Mouse (Mus musculus) limb, embryonic 11.5 days (tissue): ENCODE results near the gene Fam178b. TPM values are rescaled to one million over a fixed set of nuclear protein-coding genes. Genes with fewer than 3 reads are reported as not detected.

Experiments
- ATAC-seq: fragments of 200-750 bp; cut with Nextera tagmentation; 2 replicates; pipeline ENCODE4 v1.8.0; 2017; ENCODE audit warnings: low read depth; ENCODE audit not compliant: insufficient number of reproducible peaks, low FRiP score, low TSS enrichment
- DNase-seq: peaks from one replicate; pipeline ENCODE4 v3.0.0-alpha.2; 2015; ENCODE audit warnings: low spot score
- H3K27ac ChIP-seq: fragments of 300-500 bp; sonication (generic); replicated peaks from 2 replicates; pipeline ENCODE4 v1.5.1; 2014; ENCODE audit warnings: low read depth, mild to moderate bottlenecking, low read length
- H3K27me3 ChIP-seq: fragments of 300-500 bp; sonication (generic); 2 replicates; pipeline ENCODE4 v1.6.1; 2014; ENCODE audit warnings: mild to moderate bottlenecking, low read length, mixed read lengths; ENCODE audit not compliant: control insufficient read depth, insufficient read depth
- H3K36me3 ChIP-seq: fragments of 300-500 bp; sonication (generic); 2 replicates; pipeline ENCODE4 v1.6.1; 2014; ENCODE audit warnings: mild to moderate bottlenecking, low read length, moderate library complexity, mixed read lengths; ENCODE audit not compliant: control insufficient read depth, insufficient read depth
- H3K4me1 ChIP-seq: fragments of 300-500 bp; sonication (generic); 2 replicates; pipeline ENCODE4 v1.6.1; 2014; ENCODE audit warnings: low read length, mixed read lengths; ENCODE audit not compliant: control insufficient read depth, insufficient read depth
- H3K4me2 ChIP-seq: fragments of 300-500 bp; sonication (generic); 2 replicates; pipeline ENCODE4 v1.6.1; 2014; ENCODE audit warnings: low read depth, mild to moderate bottlenecking, moderate library complexity; ENCODE audit not compliant: severe bottlenecking
- H3K4me3 ChIP-seq: fragments of 300-500 bp; sonication (generic); 2 replicates; pipeline ENCODE4 v1.5.1; 2014; ENCODE audit warnings: low read depth, low read length
- H3K9ac ChIP-seq: fragments of 300-500 bp; sonication (generic); 2 replicates; pipeline ENCODE4 v1.6.1; 2014; ENCODE audit warnings: mild to moderate bottlenecking, low read length
- H3K9me3 ChIP-seq: fragments of 300-500 bp; sonication (generic); 2 replicates; pipeline ENCODE4 v1.6.1; 2016; ENCODE audit warnings: low read length; ENCODE audit not compliant: control insufficient read depth
- WGBS: fragments of 180-500 bp; shearing (Covaris S2); extraction: QIAGEN DNeasy Blood & Tissue Kit; methylation state at CpG from one replicate; pipeline ENCODE4 v1.1.7; 2014; 5-methylcytosine and 5-hydroxymethylcytosine counted together
- polyA plus RNA-seq: library from polyadenylated mRNA; unstranded; fragments of >200 nt; fragmentation: Nextera tagmentation; extraction: Ambion mirVana; gene quantifications from 2 replicates; pipeline ENCODE4 v1.2.1, GENCODE M21; 2014

The Fam178b gene
- 0.36 and 1.4 TPM in 2 replicates for polyA plus RNA-seq

- no peak for DNase-seq
- no peaks in the 10 kb centered on the region for H3K36me3 ChIP-seq
- H3K9ac ChIP-seq: no peak within 1 kb of the TSS
- no peaks in the 10 kb centered on the region for H3K4me1 ChIP-seq
- WGBS: 91% methylated on average over 39 of the region's 39 CpGs
- H3K4me2 ChIP-seq: no peak within 1 kb of the TSS
- no peak within 1 kb of the TSS for H3K4me3 ChIP-seq
- no peak within 1 kb of the TSS for H3K27ac ChIP-seq
- no peaks in the 10 kb centered on the region for H3K27me3 ChIP-seq
- no peaks in the 10 kb centered on the region for H3K9me3 ChIP-seq
- no peak for ATAC-seq
These were observed at the start of gene Fam178b for GRCm38 (mm10) chr1:36682620-36683355. Gene Fam178b (minus strand): TSS chr1:36683183.

GRCm38 (mm10) chr1:36724057-36724431 lies 41.1 kb upstream of the Fam178b start:
- DNase-seq: no peak
- H3K4me2 ChIP-seq: no peak overlapping the region
- ATAC-seq: no peak
- H3K36me3 ChIP-seq: no peaks in the 10 kb centered on the region
- no peak overlapping the region for H3K4me3 ChIP-seq
- H3K27me3 ChIP-seq: no peaks in the 10 kb centered on the region
- 25% methylated on average over 4 of the region's 4 CpGs for WGBS
- no peaks in the 10 kb centered on the region for H3K9me3 ChIP-seq
- H3K27ac ChIP-seq: peak overlapping the region; percentile 65
- H3K9ac ChIP-seq: no peak overlapping the region
- H3K4me1 ChIP-seq: peaks cover 10% of the 10 kb centered on the region

GRCm38 (mm10) chr1:36723146-36724056 lies 40.4 kb upstream of the Fam178b start:
- DNase-seq (peak; percentile 62), ATAC-seq (peak; percentile 75)
- H3K4me3 ChIP-seq: no peak overlapping the region
- peak overlapping the region; percentile 65 for H3K27ac ChIP-seq
- H3K4me1 ChIP-seq: peaks cover 10% of the 10 kb centered on the region
- no peak overlapping the region for H3K9ac ChIP-seq
- H3K36me3 ChIP-seq: no peaks in the 10 kb centered on the region
- WGBS: 38% methylated on average over 16 of the region's 16 CpGs
- no peaks in the 10 kb centered on the region for H3K9me3 ChIP-seq
- no peak overlapping the region for H3K4me2 ChIP-seq
- no peaks in the 10 kb centered on the region for H3K27me3 ChIP-seq

- ATAC-seq (no peak), DNase-seq (no peak)
- Histone ChIP-seq H3K27me3 (no peaks in the 10 kb centered on the region), H3K36me3 (no peaks in the 10 kb centered on the region), H3K4me1 (peaks cover 4% of the 10 kb centered on the region), H3K27ac (no peak overlapping the region), H3K4me3 (no peak overlapping the region), H3K9me3 (no peaks in the 10 kb centered on the region), H3K4me2 (no peak overlapping the region), H3K9ac (no peak overlapping the region)
- WGBS: 88% methylated on average over 1 of the region's 1 CpGs
These were observed 35.8 kb upstream of the Fam178b start for GRCm38 (mm10) chr1:36718786-36719185.

- no peaks in the 10 kb centered on the region for H3K36me3 ChIP-seq
- H3K9ac ChIP-seq: no peak within 1 kb of the TSS
- ATAC-seq: no peak
- H3K27me3 ChIP-seq: no peaks in the 10 kb centered on the region
- H3K9me3 ChIP-seq: no peaks in the 10 kb centered on the region
- WGBS: 86% methylated on average over 5 of the region's 5 CpGs
- H3K4me2 ChIP-seq: no peak within 1 kb of the TSS
- no peaks in the 10 kb centered on the region for H3K4me1 ChIP-seq
- DNase-seq: no peak
- H3K27ac ChIP-seq: no peak within 1 kb of the TSS
- H3K4me3 ChIP-seq: no peak within 1 kb of the TSS
These were observed 31.3 kb upstream of the Fam178b start, which contains the start of gene Actr1b for GRCm38 (mm10) chr1:36714311-36714710. Gene Actr1b (minus strand): TSS chr1:36714422.

GRCm38 (mm10) chr1:36711104-36711503 lies 28.1 kb upstream of the Fam178b start:
- ATAC-seq (no peak), DNase-seq (no peak)
- no peaks in the 10 kb centered on the region for H3K9me3 ChIP-seq
- H3K4me1 ChIP-seq: peaks cover 6% of the 10 kb centered on the region
- H3K36me3 ChIP-seq: peaks cover 3% of the 10 kb centered on the region
- no peak overlapping the region for H3K4me3 ChIP-seq
- H3K9ac ChIP-seq: no peak overlapping the region
- WGBS: 94% methylated on average over 2 of the region's 2 CpGs
- H3K27me3 ChIP-seq: no peaks in the 10 kb centered on the region
- no peak overlapping the region for H3K27ac ChIP-seq
- no peak overlapping the region for H3K4me2 ChIP-seq

GRCm38 (mm10) chr1:36709854-36710280 lies 26.9 kb upstream of the Fam178b start, which contains the start of gene 4933424G06Rik:
Gene 4933424G06Rik (plus strand): TSS chr1:36710149.
- Histone ChIP-seq H3K9ac (peak within 1 kb of the TSS; percentile 89), H3K27ac (peak within 1 kb of the TSS; percentile 71; the same call in 1 of the 2 replicates), H3K36me3 (peaks cover 14% of the 10 kb centered on the region), H3K4me1 (peaks cover 6% of the 10 kb centered on the region), H3K4me3 (peak within 1 kb of the TSS; percentile 93), H3K9me3 (no peaks in the 10 kb centered on the region), H3K4me2 (peak within 1 kb of the TSS; percentile 88), H3K27me3 (no peaks in the 10 kb centered on the region)
- DNase-seq (peak; percentile 99), ATAC-seq (peak; percentile 95)
- under 1% methylated on average over 24 of the region's 29 CpGs for WGBS
